13 mouse cellular contexts compared by ENCODE assay signal in genomic region chr2:164947930-164948329, GRCm38 (mm10). TPM values are rescaled to one million over a fixed set of nuclear protein-coding genes. Genes with fewer than 3 reads are reported as not detected.
DNase-seq lines count a peak whose midpoint lies in the region; ATAC-seq and TF ChIP-seq lines count a peak whose summit lies in the region.
"Had no signal": no experiment of that assay in that cellular context is flagged by ENCODE, and none has a peak within 500 bp of the region (broad histone marks: within the 10 kb centered on the region; RNA-seq: fewer than 3 reads in every experiment).

No protein-coding gene starts in this region.

- TF ChIP-seq POLR2A in bone marrow, adult 2 months (IDR thresholded peaks at IDR 0.05; ENCODE audit: borderline replicate concordance, control insufficient read depth, low read depth, low read length): peak; percentile 38; the same call in 1 of the 2 replicates

- peaks cover 87% of the 10 kb centered on the region for H3K27me3 ChIP-seq in hindbrain, embryonic 13.5 days
- peaks cover 78% of the 10 kb centered on the region for H3K27me3 ChIP-seq in hindbrain, embryonic 10.5 days (ENCODE audit: insufficient read depth, poor library complexity, severe bottlenecking)
- H3K27me3 ChIP-seq in limb, embryonic 15.5 days: peaks cover 64% of the 10 kb centered on the region
- peaks cover 17% of the 10 kb centered on the region; the same call in 1 of the 2 replicates for H3K27me3 ChIP-seq in stomach, postnatal 0 days (ENCODE audit: control insufficient read depth, insufficient read depth, low read length)

- H3K9me3 ChIP-seq in hindbrain, embryonic 13.5 days: no peaks in the 10 kb centered on the region
- H3K9me3 ChIP-seq in hindbrain, embryonic 10.5 days: no peaks in the 10 kb centered on the region
- H3K9me3 ChIP-seq in limb, embryonic 15.5 days: no peaks in the 10 kb centered on the region
- H3K9me3 ChIP-seq in stomach, postnatal 0 days (ENCODE audit: control insufficient read depth, low read length): no peaks in the 10 kb centered on the region
- H3K9me3 ChIP-seq: heart, embryonic 12.5 days had no signal

- no peak overlapping the region for H3K4me3 ChIP-seq in hindbrain, embryonic 13.5 days
- H3K4me3 ChIP-seq in hindbrain, embryonic 10.5 days: no peak overlapping the region
- H3K4me3 ChIP-seq in bone marrow, adult 2 months (replicated peaks; ENCODE audit: control insufficient read depth, low read depth, low read length): peak overlapping the region; percentile 64
- H3K4me3 ChIP-seq in limb, embryonic 15.5 days: no peak overlapping the region
- no peak overlapping the region for H3K4me3 ChIP-seq in stomach, postnatal 0 days (ENCODE audit: low read depth, low read length)
- H3K4me3 ChIP-seq: heart, embryonic 12.5 days had no signal

- H3K4me2 ChIP-seq in hindbrain, embryonic 13.5 days: no peak overlapping the region
- H3K4me2 ChIP-seq in limb, embryonic 15.5 days: no peak overlapping the region
- no peak overlapping the region for H3K4me2 ChIP-seq in stomach, postnatal 0 days (replicated peaks; ENCODE audit: low read depth)
- H3K4me2 ChIP-seq: heart, embryonic 12.5 days had no signal

- H3K36me3 ChIP-seq in hindbrain, embryonic 13.5 days: no peaks in the 10 kb centered on the region
- H3K36me3 ChIP-seq in hindbrain, embryonic 10.5 days: no peaks in the 10 kb centered on the region
- no peaks in the 10 kb centered on the region for H3K36me3 ChIP-seq in limb, embryonic 15.5 days
- no peaks in the 10 kb centered on the region for H3K36me3 ChIP-seq in stomach, postnatal 0 days (ENCODE audit: control insufficient read depth, insufficient read depth, low read length)
- H3K36me3 ChIP-seq: heart, embryonic 12.5 days had no signal

- peaks cover 18% of the 10 kb centered on the region for H3K4me1 ChIP-seq in hindbrain, embryonic 13.5 days (replicated peaks)
- peaks cover 36% of the 10 kb centered on the region for H3K4me1 ChIP-seq in hindbrain, embryonic 10.5 days (replicated peaks)
- peaks cover 2% of the 10 kb centered on the region; the same call in 1 of the 2 replicates for H3K4me1 ChIP-seq in bone marrow, adult 2 months (ENCODE audit: control insufficient read depth, insufficient read depth, low read length)
- peaks cover 27% of the 10 kb centered on the region for H3K4me1 ChIP-seq in limb, embryonic 15.5 days
- no peaks in the 10 kb centered on the region; the same call in 1 of the 2 replicates for H3K4me1 ChIP-seq in stomach, postnatal 0 days (replicated peaks; ENCODE audit: control insufficient read depth, insufficient read depth)

- no peak for ATAC-seq in hindbrain, embryonic 13.5 days (ENCODE audit: low FRiP score)
- ATAC-seq in limb, embryonic 15.5 days (ENCODE audit: insufficient number of reproducible peaks, low FRiP score, low TSS enrichment, low read depth): peak; percentile 60; the same call in 1 of the 2 replicates
- no peak for ATAC-seq in stomach, postnatal 0 days (ENCODE audit: low FRiP score, low TSS enrichment)
- ATAC-seq: forebrain, embryonic 14.5 days; inflammation-experienced regulatory T-cells, adult 6 months had no signal

- H3K9ac ChIP-seq in hindbrain, embryonic 13.5 days: peak overlapping the region; percentile 39; the same call in 1 of the 2 replicates
- no peak overlapping the region for H3K9ac ChIP-seq in limb, embryonic 15.5 days
- no peak overlapping the region for H3K9ac ChIP-seq in stomach, postnatal 0 days (ENCODE audit: low read length)
- H3K9ac ChIP-seq: heart, embryonic 12.5 days; liver, embryonic 14.5 days had no signal

- H3K27ac ChIP-seq in hindbrain, embryonic 13.5 days: no peak overlapping the region
- H3K27ac ChIP-seq in hindbrain, embryonic 10.5 days: no peak overlapping the region
- peak overlapping the region; percentile 87 for H3K27ac ChIP-seq in bone marrow, adult 2 months (ENCODE audit: control insufficient read depth, insufficient read depth, low read depth, low read length, poor library complexity)
- no peak overlapping the region for H3K27ac ChIP-seq in limb, embryonic 15.5 days
- H3K27ac ChIP-seq in stomach, postnatal 0 days (replicated peaks): no peak overlapping the region
- H3K27ac ChIP-seq: liver, embryonic 14.5 days had no signal

- no peak for TF ChIP-seq CTCF in bone marrow, adult 2 months (IDR thresholded peaks at IDR 0.05; ENCODE audit: control insufficient read depth, insufficient read depth, low read length)
- no peak for TF ChIP-seq CTCF in stomach, postnatal 0 days (IDR thresholded peaks at IDR 0.05; ENCODE audit: low read depth)

- TF ChIP-seq EP300 in stomach, postnatal 0 days (optimal IDR thresholded peaks at IDR 0.05): no peak

- DNase-seq in hindbrain, embryonic 10.5 days (ENCODE audit: low spot score): no peak
- DNase-seq in CD4-positive helper T cell, adult 2 months (ENCODE audit: low read depth, low spot score): peak; percentile 34
- no peak for DNase-seq in stomach, postnatal 0 days (ENCODE audit: low spot score)
- DNase-seq in thymus, postnatal 10 days (ENCODE audit: low spot score in 2 of 2): no peak
- DNase-seq: gastrocnemius, postnatal 10 days; lung, postnatal 4 days had no signal

- WGBS in hindbrain, embryonic 13.5 days: 11% methylated on average over 7 of the region's 7 CpGs
- 12% methylated on average over 7 of the region's 7 CpGs for WGBS in hindbrain, embryonic 10.5 days
- 1% methylated on average over 7 of the region's 7 CpGs for WGBS in bone marrow, adult 2 months
- 6% methylated on average over 6 of the region's 7 CpGs for WGBS in limb, embryonic 15.5 days
- WGBS in stomach, postnatal 0 days: 10% methylated on average over 6 of the region's 7 CpGs

RNA-seq across cellular contexts. Expression of gene Mmp9, which starts 7.3 kb away (rescaled TPM):
- polyA plus RNA-seq in hindbrain, embryonic 13.5 days (2015; fragmentation: Nextera tagmentation; extraction: Ambion mirVana): 23.8 and 25.2 TPM in 2 replicates
- polyA plus RNA-seq in hindbrain, embryonic 10.5 days (2016; fragmentation: Nextera tagmentation; extraction: Ambion mirVana): 0.56 and 1.2 TPM in 2 replicates
- polyA plus RNA-seq in bone marrow, adult 2 months (2011; ENCODE audit: insufficient read depth, insufficient read length, low replicate concordance, missing spikeins): 173 and 363 TPM in 2 replicates
- 22.2 and 52.4 TPM in 2 replicates for polyA plus RNA-seq in limb, embryonic 15.5 days (2015; fragmentation: Nextera tagmentation; extraction: Ambion mirVana)
- 0.87 and 1.1 TPM in 2 replicates for polyA plus RNA-seq in stomach, postnatal 0 days (2015; fragmentation: Nextera tagmentation; extraction: Ambion mirVana)

RNA-seq across cellular contexts. Expression of gene Slc12a5, which starts 12.7 kb away (rescaled TPM):
- polyA plus RNA-seq in hindbrain, embryonic 13.5 days (2015; fragmentation: Nextera tagmentation; extraction: Ambion mirVana): 21.4 and 22.1 TPM in 2 replicates
- polyA plus RNA-seq in hindbrain, embryonic 10.5 days (2016; fragmentation: Nextera tagmentation; extraction: Ambion mirVana): 3.1 and 5.1 TPM in 2 replicates
- 3.6 and 5.1 TPM in 2 replicates for polyA plus RNA-seq in bone marrow, adult 2 months (2011; ENCODE audit: insufficient read depth, insufficient read length, low replicate concordance, missing spikeins)
- polyA plus RNA-seq in limb, embryonic 15.5 days (2015; fragmentation: Nextera tagmentation; extraction: Ambion mirVana): 0.51 and 0.97 TPM in 2 replicates
- polyA plus RNA-seq in stomach, postnatal 0 days (2015; fragmentation: Nextera tagmentation; extraction: Ambion mirVana): 0.12 and 0.21 TPM in 2 replicates

RNA-seq across cellular contexts. Expression of gene Zfp335, which starts 36.4 kb away (rescaled TPM):
- polyA plus RNA-seq in hindbrain, embryonic 13.5 days (2015; fragmentation: Nextera tagmentation; extraction: Ambion mirVana): 13.1 and 13.9 TPM in 2 replicates
- 15.3 and 18.4 TPM in 2 replicates for polyA plus RNA-seq in hindbrain, embryonic 10.5 days (2016; fragmentation: Nextera tagmentation; extraction: Ambion mirVana)
- 17.1 and 35.2 TPM in 2 replicates for polyA plus RNA-seq in bone marrow, adult 2 months (2011; ENCODE audit: insufficient read depth, insufficient read length, low replicate concordance, missing spikeins)
- polyA plus RNA-seq in limb, embryonic 15.5 days (2015; fragmentation: Nextera tagmentation; extraction: Ambion mirVana): 13.2 and 13.9 TPM in 2 replicates
- polyA plus RNA-seq in stomach, postnatal 0 days (2015; fragmentation: Nextera tagmentation; extraction: Ambion mirVana): 3.7 and 4.3 TPM in 2 replicates
